Mouse (Mus musculus) C2C12 (cell line): ENCODE measurements around the gene Rad9b. TPM values are rescaled to one million over a fixed set of nuclear protein-coding genes. Genes with fewer than 3 reads are reported as not detected.

Experiments used
- H3K27me3 ChIP-seq: one replicate; pipeline ENCODE4 v1.6.1; 2011; ENCODE audit not compliant: control insufficient read depth, insufficient read depth, insufficient read length
- H3K36me3 ChIP-seq: one replicate; pipeline ENCODE4 v1.6.1; 2011; ENCODE audit not compliant: control insufficient read depth, insufficient read depth
- H3K4me3 ChIP-seq: one replicate; pipeline ENCODE4 v1.5.1; 2011; ENCODE audit warnings: mild to moderate bottlenecking, control low read depth; ENCODE audit not compliant: poor library complexity, insufficient read depth, severe bottlenecking
- H3K79me2 ChIP-seq: one replicate; pipeline ENCODE4 v1.6.1; 2011; ENCODE audit not compliant: control insufficient read depth, insufficient read depth
- H3K79me3 ChIP-seq: one replicate; pipeline ENCODE4 v1.6.1; 2011; ENCODE audit warnings: low read depth, control low read depth
- H3ac ChIP-seq: one replicate; pipeline ENCODE3; 2011; ENCODE audit warnings: low read depth; ENCODE audit not compliant: control insufficient read depth, insufficient read length
- CEBPB ChIP-seq: IDR thresholded peaks from one replicate; pipeline ENCODE4 v1.6.1; 2011; ENCODE audit warnings: low read depth, mild to moderate bottlenecking, control low read depth, moderate library complexity
- CTCF ChIP-seq: IDR thresholded peaks from one replicate; pipeline ENCODE4 v1.5.1; 2011; ENCODE audit not compliant: control insufficient read depth, insufficient read depth, insufficient read length
- FOSL1 ChIP-seq: IDR thresholded peaks from one replicate; pipeline ENCODE4 v1.8.0; 2011; ENCODE audit warnings: mild to moderate bottlenecking, low read length; ENCODE audit not compliant: poor library complexity, insufficient read depth, severe bottlenecking
- MAX ChIP-seq: IDR thresholded peaks from one replicate; pipeline ENCODE4 v1.6.1; 2011; ENCODE audit warnings: mild to moderate bottlenecking, control low read depth
- MYOD1 ChIP-seq: IDR thresholded peaks from one replicate; pipeline ENCODE4 v1.6.1; 2011; ENCODE audit warnings: low read depth; ENCODE audit not compliant: control insufficient read depth, insufficient read length
- MYOG ChIP-seq: IDR thresholded peaks from one replicate; pipeline ENCODE4 v1.6.1; 2011; ENCODE audit not compliant: control insufficient read depth, insufficient read length; ENCODE audit errors: extremely low read depth
- USF1 ChIP-seq: IDR thresholded peaks from one replicate; pipeline ENCODE4 v1.6.1; 2011; ENCODE audit warnings: low read depth, mild to moderate bottlenecking, control low read depth, moderate library complexity
- polyA plus RNA-seq: library from polyadenylated mRNA; unstranded; fragments of >200 nt; fragmentation: generic; extraction: Trizol; gene quantifications from one replicate; pipeline ENCODE4 v1.2.1, GENCODE M21; 2012; ENCODE audit warnings: missing spikeins

Rad9b gene
- polyA plus RNA-seq, 1 experiment = 0.73 TPM

DNA sequence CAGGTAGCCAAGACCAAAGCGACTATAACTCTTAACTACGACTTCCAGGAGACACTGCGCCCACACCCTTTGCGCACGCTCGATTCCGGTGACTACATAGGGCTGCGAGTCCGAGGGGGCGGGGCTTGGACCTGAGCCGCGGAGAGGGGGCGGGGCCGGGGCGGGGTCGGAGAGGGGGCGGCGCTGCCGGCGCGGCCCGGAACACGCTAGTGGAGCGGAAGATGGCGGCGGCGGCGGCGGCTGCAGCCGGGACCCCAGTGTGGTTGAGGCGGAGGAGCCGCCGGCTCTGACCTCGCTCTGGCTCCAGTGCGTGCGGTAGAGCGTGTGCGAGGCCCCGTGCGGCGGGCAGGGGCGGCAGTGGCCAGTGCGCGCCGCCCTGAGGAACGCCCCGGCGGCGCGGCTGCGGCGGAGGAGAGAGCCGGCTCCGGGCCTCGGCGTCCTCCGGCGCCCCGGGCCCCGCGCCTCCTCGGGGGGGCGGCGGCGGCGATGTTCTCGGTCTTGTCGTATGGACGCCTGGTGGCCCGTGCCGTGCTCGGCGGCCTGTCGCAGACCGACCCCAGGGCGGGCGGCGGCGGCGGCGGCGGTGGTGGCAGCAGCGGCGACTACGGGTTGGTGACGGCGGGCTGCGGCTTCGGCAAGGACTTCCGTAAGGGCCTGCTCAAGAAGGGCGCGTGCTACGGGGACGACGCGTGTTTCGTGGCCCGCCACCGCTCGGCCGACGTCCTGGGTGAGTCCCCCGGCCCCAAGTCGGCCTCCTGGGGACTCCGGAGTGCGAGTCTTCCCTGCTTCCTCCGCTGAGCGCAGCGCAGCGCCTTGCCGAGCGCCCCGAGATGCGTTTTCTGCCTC lies 69.6 kb downstream of the Rad9b start, which contains the start of gene Pptc7:
TSS of gene Pptc7 (plus strand) at position 183 of the 846 bp plus-strand sequence.
- peak within 1 kb of the TSS; percentile 69 for H3K4me3 ChIP-seq
- peak within 1 kb of the TSS; percentile 84 for H3ac ChIP-seq
- TF ChIP-seq MAX (no peak), CTCF (no peak), USF1 (no peak), MYOD1 (no peak), CEBPB (no peak), FOSL1 (no peak), MYOG (no peak)
- peaks cover 53% of the 10 kb centered on the region for H3K79me2 ChIP-seq
- H3K27me3 ChIP-seq = no peaks in the 10 kb centered on the region
- H3K79me3 ChIP-seq = peaks cover 41% of the 10 kb centered on the region
- H3K36me3 ChIP-seq = no peaks in the 10 kb centered on the region

DNA sequence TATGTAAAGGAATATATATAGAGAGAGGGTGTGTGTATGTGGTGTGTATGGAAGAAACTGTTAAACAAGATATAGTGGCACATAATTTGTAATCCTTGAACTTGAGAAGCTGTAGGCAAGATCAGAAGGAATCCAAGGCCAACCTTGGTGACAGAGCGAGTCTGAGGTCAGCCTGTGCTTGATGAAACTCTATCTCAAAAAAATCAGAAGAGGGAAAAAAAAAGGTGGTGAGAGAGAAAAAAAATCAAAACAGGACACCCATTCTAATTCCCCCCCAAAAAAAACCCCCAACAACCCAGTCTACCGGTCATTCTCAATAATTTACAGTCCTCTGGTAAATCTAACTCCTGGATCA lies 70.2 kb downstream of the Rad9b start:
- H3K27me3 ChIP-seq = no peaks in the 10 kb centered on the region
- H3K79me2 ChIP-seq = peaks cover 47% of the 10 kb centered on the region
- no peaks in the 10 kb centered on the region for H3K36me3 ChIP-seq
- H3K79me3 ChIP-seq = peaks cover 36% of the 10 kb centered on the region
- H3ac ChIP-seq = no peak overlapping the region
- TF ChIP-seq FOSL1 (no peak), MAX (no peak), USF1 (no peak), MYOG (no peak), MYOD1 (no peak), CEBPB (no peak), CTCF (no peak)
- H3K4me3 ChIP-seq = no peak overlapping the region

DNA sequence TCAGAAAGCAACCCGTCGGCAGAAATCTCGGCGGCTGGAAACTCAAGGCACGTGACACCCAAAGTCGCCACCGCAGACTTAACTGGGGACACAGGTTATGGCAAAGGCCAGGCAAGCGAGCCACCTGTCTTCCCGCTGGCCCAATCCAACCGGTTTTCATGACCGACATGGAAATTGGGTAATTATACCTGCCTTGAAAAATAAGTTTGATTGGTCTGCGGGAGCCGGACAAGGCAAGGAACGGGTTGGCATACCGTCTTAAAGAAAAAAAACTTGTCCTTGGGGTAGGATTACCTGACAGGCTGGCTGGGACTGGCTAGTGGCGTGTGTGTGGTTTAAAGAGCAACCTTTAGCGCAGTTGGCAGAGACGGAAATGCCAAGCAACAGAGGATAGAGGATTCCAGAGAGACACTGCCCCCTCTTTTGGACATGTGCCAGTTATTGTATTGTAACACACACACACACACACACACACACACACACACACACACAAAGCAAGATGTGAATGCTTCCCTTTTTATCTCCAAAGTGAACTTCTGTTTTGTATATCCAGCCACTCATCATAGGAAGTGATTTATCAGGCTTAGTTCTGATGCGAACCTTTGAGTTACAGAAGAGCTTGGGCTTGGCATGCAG lies 73.1 kb downstream of the Rad9b start:
- Histone ChIP-seq H3K36me3 (no peaks in the 10 kb centered on the region), H3K79me2 (peaks cover 18% of the 10 kb centered on the region), H3ac (no peak overlapping the region), H3K79me3 (peaks cover 12% of the 10 kb centered on the region), H3K27me3 (no peaks in the 10 kb centered on the region), H3K4me3 (no peak overlapping the region)
- TF ChIP-seq MAX (no peak), CTCF (no peak), FOSL1 (no peak), USF1 (no peak), MYOG (no peak), CEBPB (no peak), MYOD1 (no peak)

DNA sequence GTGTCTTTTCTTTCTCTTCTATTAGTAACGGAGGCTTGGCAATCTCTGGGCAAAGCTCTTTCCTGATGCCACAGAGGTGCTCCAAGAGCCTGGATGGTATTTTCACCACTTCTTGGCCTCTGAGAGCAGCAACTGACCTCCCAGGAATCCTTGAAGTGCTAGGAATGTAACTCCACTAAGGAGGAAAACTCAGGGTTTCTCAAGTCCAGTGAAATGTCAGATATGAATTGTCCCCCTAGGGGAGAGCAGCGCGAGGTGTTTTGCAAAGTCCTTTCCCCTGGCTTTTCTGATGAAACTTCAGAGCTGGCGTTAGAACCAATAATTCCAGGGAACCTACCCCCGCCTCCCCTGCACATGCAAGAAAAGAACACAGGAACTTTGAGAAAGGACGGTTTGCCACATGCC lies 73.6 kb downstream of the Rad9b start:
- Histone ChIP-seq H3K4me3 (no peak overlapping the region), H3K79me2 (peaks cover 13% of the 10 kb centered on the region), H3ac (no peak overlapping the region), H3K27me3 (peaks cover 2% of the 10 kb centered on the region), H3K36me3 (no peaks in the 10 kb centered on the region), H3K79me3 (peaks cover 7% of the 10 kb centered on the region)
- TF ChIP-seq CEBPB = no peak
- TF ChIP-seq MAX = no peak
- TF ChIP-seq CTCF = no peak

DNA sequence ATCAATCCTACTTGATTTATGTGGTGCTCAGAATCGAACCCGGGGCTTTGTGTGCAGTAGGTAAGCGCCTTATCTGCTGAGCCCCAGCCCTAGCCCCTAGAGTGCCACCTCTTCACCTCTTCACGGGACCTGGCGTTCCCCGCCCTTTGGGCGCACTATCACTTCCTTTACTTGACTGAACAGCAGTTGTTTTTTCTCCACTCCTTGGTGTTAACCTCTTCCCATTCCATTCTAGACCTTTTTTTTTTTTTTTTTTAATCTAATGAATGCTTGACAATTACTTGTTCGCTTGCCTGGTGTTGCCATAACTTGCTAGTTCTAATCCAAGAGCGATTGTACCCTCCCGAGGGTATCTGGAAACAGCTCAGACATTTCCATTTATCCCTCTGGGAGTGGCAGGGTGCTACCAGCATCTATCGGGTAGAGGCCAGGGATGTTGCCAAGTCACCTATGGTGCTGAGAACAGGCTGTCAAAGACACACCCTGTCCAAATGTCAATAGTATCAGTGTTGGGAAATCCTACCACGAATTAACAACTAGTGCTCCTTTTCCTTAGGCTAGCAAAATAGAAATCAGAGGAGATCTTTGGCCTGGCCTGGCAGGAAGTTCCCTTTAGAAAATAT lies 74.1 kb downstream of the Rad9b start:
- H3ac ChIP-seq = no peak overlapping the region
- peaks cover 5% of the 10 kb centered on the region for H3K27me3 ChIP-seq
- H3K79me2 ChIP-seq = peaks cover 8% of the 10 kb centered on the region

DNA sequence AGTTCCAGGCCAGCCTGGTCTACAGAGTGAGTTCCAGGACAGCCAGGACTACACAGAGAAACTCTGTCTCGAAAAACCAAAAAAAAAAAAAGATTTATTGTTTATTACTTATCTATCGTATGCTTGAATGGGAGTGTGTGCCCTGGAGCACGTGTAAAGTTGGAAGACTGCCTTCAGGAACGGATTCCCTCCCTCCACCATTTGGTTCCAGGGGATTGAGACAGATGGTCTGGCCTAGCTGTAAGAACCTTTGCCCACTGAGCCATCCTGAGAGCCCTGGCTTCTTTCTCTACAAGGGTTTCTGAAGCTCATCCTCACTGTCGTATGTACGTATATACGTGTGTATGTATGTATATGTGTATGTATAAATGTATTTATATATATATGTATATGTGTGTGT lies 75.1 kb downstream of the Rad9b start:
- H3K27me3 ChIP-seq = peaks cover 5% of the 10 kb centered on the region
- no peak overlapping the region for H3ac ChIP-seq
- no peaks in the 10 kb centered on the region for H3K36me3 ChIP-seq
- TF ChIP-seq CTCF = no peak
- TF ChIP-seq FOSL1 = no peak
- TF ChIP-seq MYOG = no peak
- no peak for TF ChIP-seq MAX
- TF ChIP-seq MYOD1 = no peak
- no peak for TF ChIP-seq USF1
- TF ChIP-seq CEBPB = no peak
- no peaks in the 10 kb centered on the region for H3K79me2 ChIP-seq
- no peak overlapping the region for H3K4me3 ChIP-seq
- no peaks in the 10 kb centered on the region for H3K79me3 ChIP-seq

More for the DNA sequence above, 74.1 kb downstream of the Rad9b start:
- TF ChIP-seq FOSL1 = no peak
- Histone ChIP-seq H3K36me3 (no peaks in the 10 kb centered on the region), H3K4me3 (no peak overlapping the region), H3K79me3 (peaks cover 3% of the 10 kb centered on the region)
